Mouse (Mus musculus) liver, embryonic 15.5 days (tissue): Measurements from ENCODE around the gene Fpr3. TPM values are rescaled to one million over a fixed set of nuclear protein-coding genes. Genes with fewer than 3 reads are reported as not detected.

Source experiments
- ATAC-seq: fragments of 200-750 bp; cut with Nextera tagmentation; 2 replicates; pipeline ENCODE4 v1.8.0; 2017; ENCODE audit warnings: moderate number of reproducible peaks, mild to moderate bottlenecking, moderate library complexity; ENCODE audit not compliant: insufficient read depth
- H3K27ac ChIP-seq: fragments of 300-500 bp; sonication (generic); replicated peaks from 2 replicates; pipeline ENCODE4 v1.5.1; 2015; ENCODE audit warnings: mild to moderate bottlenecking, inconsistent platforms
- H3K27me3 ChIP-seq: fragments of 300-500 bp; sonication (generic); 2 replicates; pipeline ENCODE4 v1.6.1; 2015; ENCODE audit warnings: mild to moderate bottlenecking, inconsistent platforms
- H3K36me3 ChIP-seq: fragments of 300-500 bp; sonication (generic); replicated peaks from 2 replicates; pipeline ENCODE4 v1.6.1; 2015; ENCODE audit warnings: moderate library complexity, mild to moderate bottlenecking, inconsistent platforms
- H3K4me1 ChIP-seq: fragments of 300-500 bp; sonication (generic); replicated peaks from 2 replicates; pipeline ENCODE4 v1.6.1; 2015; ENCODE audit warnings: inconsistent platforms
- H3K4me2 ChIP-seq: fragments of 300-500 bp; sonication (generic); 2 replicates; pipeline ENCODE4 v1.6.1; 2015; ENCODE audit warnings: moderate library complexity, mild to moderate bottlenecking, inconsistent platforms
- H3K4me3 ChIP-seq: fragments of 300-500 bp; sonication (generic); replicated peaks from 2 replicates; pipeline ENCODE4 v1.5.1; 2015; ENCODE audit warnings: mild to moderate bottlenecking, inconsistent platforms
- H3K9ac ChIP-seq: fragments of 300-500 bp; sonication (generic); 2 replicates; pipeline ENCODE4 v1.6.1; 2015; ENCODE audit warnings: moderate library complexity, mild to moderate bottlenecking, inconsistent platforms
- H3K9me3 ChIP-seq: fragments of 300-500 bp; sonication (generic); replicated peaks from 2 replicates; pipeline ENCODE4 v1.6.1; 2016; ENCODE audit warnings: inconsistent platforms
- WGBS: fragments of 180-500 bp; shearing (Covaris S2); methylation state at CpG from one replicate; pipeline ENCODE4 v1.1.7; 2015; ENCODE audit warnings: mixed read lengths; ENCODE audit not compliant: insufficient replicate concordance; 5-methylcytosine and 5-hydroxymethylcytosine counted together
- polyA plus RNA-seq: library from polyadenylated mRNA; unstranded; fragments of >200 nt; fragmentation: Nextera tagmentation; extraction: Ambion mirVana; gene quantifications from 2 replicates; pipeline ENCODE4 v1.2.1, GENCODE M21; 2015

Gene Fpr3
- polyA plus RNA-seq, 1 experiment from 2014 or later: not detected

DNA sequence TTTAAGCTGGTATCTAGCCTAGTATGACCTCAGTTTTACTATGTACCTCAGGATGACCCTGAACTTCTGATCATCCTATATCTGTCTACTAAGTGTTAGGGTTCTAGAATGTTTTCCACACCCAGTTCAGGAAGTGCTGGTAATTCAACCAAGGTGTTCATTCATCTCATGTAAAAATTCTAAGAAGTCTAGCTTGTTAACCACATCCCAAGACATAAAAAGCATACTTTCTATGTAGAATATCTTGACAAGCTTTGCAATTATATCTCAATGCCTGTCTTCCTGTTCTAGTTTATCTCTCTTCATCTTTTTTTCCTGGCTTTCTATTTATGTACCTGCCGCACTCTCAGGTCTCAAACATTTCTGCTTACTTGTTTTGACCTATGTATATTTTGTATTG is 117.1 kb downstream of the Fpr3 start:
- no peak overlapping the region for H3K4me3 ChIP-seq
- WGBS: 85% methylated on average over 1 of the region's 1 CpGs

More for the DNA sequence above, 117.1 kb downstream of the Fpr3 start:
- Histone ChIP-seq H3K36me3 (no peaks in the 10 kb centered on the region), H3K27me3 (no peaks in the 10 kb centered on the region), H3K9ac (no peak overlapping the region), H3K9me3 (no peaks in the 10 kb centered on the region), H3K27ac (no peak overlapping the region), H3K4me1 (no peaks in the 10 kb centered on the region), H3K4me2 (no peak overlapping the region)
- ATAC-seq: no peak

Other genes with a start within 250 kb of the Fpr3 start
- gene Vmn2r90, start 184.1 kb upstream of the Fpr3 start, polyA plus RNA-seq: not detected in 2 replicates
- 4.1 TPM in 2 replicates for gene Spaca6, start 60.7 kb upstream of the Fpr3 start, polyA plus RNA-seq
- 0.03 and 0.05 TPM in 2 replicates for gene Has1, start 32.6 kb upstream of the Fpr3 start, polyA plus RNA-seq
- 6.3 and 7.9 TPM in 2 replicates for gene Fpr1, start 3.9 kb upstream of the Fpr3 start, polyA plus RNA-seq
- gene Fpr2, start within 50 bp of the Fpr3 start, polyA plus RNA-seq: 3.4 and 3.5 TPM in 2 replicates
- not detected in 2 replicates for gene Fpr-rs4, start 133.9 kb downstream of the Fpr3 start, polyA plus RNA-seq
- gene Vmn2r124, start 161.6 kb downstream of the Fpr3 start, polyA plus RNA-seq: not detected in 2 replicates
- gene Vmn2r91, start 197.2 kb downstream of the Fpr3 start, polyA plus RNA-seq: not detected in 2 replicates